Mouse (Mus musculus) brain, embryonic 18.5 days (tissue): Measurements from ENCODE around the gene Sclt1.
"Not testable (repeated sequence)": the region's sequence is repeated elsewhere in the genome, so short reads cannot be mapped to it uniquely, and the experiment has no call there.

Experiments used
- DNase-seq: peaks from one replicate; pipeline ENCODE4 v3.0.0-alpha.2; 2012; ENCODE audit warnings: low read depth, low spot score

Gene Sclt1

GRCm38 (mm10) chr3:41742278-41742934 is at the start of gene Sclt1, which contains the start of gene D3Ertd751e:
Gene Sclt1 (minus strand): TSS chr3:41742514.
Gene D3Ertd751e (plus strand): TSS chr3:41742611.
- peak; percentile 90 for DNase-seq

GRCm38 (mm10) chr3:41762091-41762490 is 19.8 kb upstream of the Sclt1 start:
- no peak for DNase-seq

GRCm38 (mm10) chr3:41754556-41754955 is 12.2 kb upstream of the Sclt1 start:
- no peak for DNase-seq

GRCm38 (mm10) chr3:41743436-41743835 is 1.1 kb upstream of the Sclt1 start:
- peak; percentile 0 for DNase-seq

- peak; percentile 8 for DNase-seq
Observed at GRCm38 (mm10) chr3:41741601-41742277, 575 bp downstream of the Sclt1 start.

GRCm38 (mm10) chr3:41695681-41696080 is 46.6 kb downstream of the Sclt1 start:
- DNase-seq = no peak

- peak; percentile 57 for DNase-seq
Observed at GRCm38 (mm10) chr3:41692440-41693142, 49.7 kb downstream of the Sclt1 start.

GRCm38 (mm10) chr3:41690114-41690640 is 52.1 kb downstream of the Sclt1 start:
- DNase-seq = not testable (repeated sequence)

- DNase-seq = no peak
Observed at GRCm38 (mm10) chr3:41686396-41686795, 55.9 kb downstream of the Sclt1 start.

- DNase-seq = no peak
Observed at GRCm38 (mm10) chr3:41682084-41682483, 60.2 kb downstream of the Sclt1 start.

- DNase-seq = no peak
Observed at GRCm38 (mm10) chr3:41676648-41677047, 65.7 kb downstream of the Sclt1 start.

- no peak for DNase-seq
Observed at GRCm38 (mm10) chr3:41674778-41675177, 67.5 kb downstream of the Sclt1 start.

GRCm38 (mm10) chr3:41655642-41656041 is 86.7 kb downstream of the Sclt1 start:
- no peak for DNase-seq

GRCm38 (mm10) chr3:41620971-41621370 is 121.3 kb downstream of the Sclt1 start:
- DNase-seq = no peak

GRCm38 (mm10) chr3:41618488-41618887 is 123.8 kb downstream of the Sclt1 start:
- DNase-seq = no peak

GRCm38 (mm10) chr3:41618036-41618435 is 124.3 kb downstream of the Sclt1 start:
- DNase-seq = no peak

- DNase-seq = no peak
Observed at GRCm38 (mm10) chr3:41614230-41614985, 127.9 kb downstream of the Sclt1 start.

GRCm38 (mm10) chr3:41613706-41614105 is 128.6 kb downstream of the Sclt1 start:
- DNase-seq = no peak

- DNase-seq = no peak
Observed at GRCm38 (mm10) chr3:41612211-41612610, 130.1 kb downstream of the Sclt1 start.

- no peak for DNase-seq
Observed at GRCm38 (mm10) chr3:41609071-41609470, 133.2 kb downstream of the Sclt1 start.

GRCm38 (mm10) chr3:41607467-41607866 is 134.8 kb downstream of the Sclt1 start:
- DNase-seq = no peak

- DNase-seq = no peak
Observed at GRCm38 (mm10) chr3:41607050-41607449, 135.3 kb downstream of the Sclt1 start.
